Mouse (Mus musculus): ENCODE results near the gene Sostdc1. TPM values are rescaled to one million over a fixed set of nuclear protein-coding genes. Genes with fewer than 3 reads are reported as not detected.

Sostdc1 gene
- under 1 TPM; 0.39 to 0.43 TPM for total RNA-seq (2021)

GRCm38 (mm10) chr12:36313916-36314315 lies at the start of gene Sostdc1:
Gene Sostdc1, plus strand, starts transcription at chr12:36314139.
- intact Hi-C loops (cut with DNase I): no loop called here
- no peak for DNase-seq

DNA sequence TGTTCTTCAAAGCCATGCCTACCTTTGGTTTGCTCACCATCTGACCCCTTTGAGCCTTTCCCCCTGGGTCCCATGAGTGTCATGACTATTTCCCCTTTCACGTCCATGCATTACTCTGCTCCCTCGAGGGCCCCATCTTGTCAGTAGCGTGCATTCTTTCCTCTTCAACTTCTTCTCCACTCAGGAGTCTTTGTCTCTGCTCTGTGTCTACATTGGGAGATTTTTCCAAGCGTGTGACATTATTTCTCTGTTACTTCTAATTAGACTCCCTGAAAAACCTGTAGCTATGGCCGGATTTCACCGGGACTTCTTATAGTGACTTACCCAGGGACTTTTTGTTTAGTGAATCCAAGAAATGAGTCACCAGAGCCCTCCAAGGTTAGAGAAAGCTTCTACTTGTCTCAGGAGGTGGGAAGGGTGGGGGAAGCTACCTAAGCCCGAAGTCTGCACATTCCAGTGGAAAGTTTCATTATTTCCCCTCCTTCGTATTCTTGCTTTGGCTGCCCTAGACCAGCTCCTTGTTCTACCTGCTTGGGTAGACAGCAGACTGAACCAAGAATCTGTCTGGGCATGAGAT lies 46.2 kb upstream of the Sostdc1 start:
- intact Hi-C loops (cut with DNase I): no loop called here
- no peak for DNase-seq

GRCm38 (mm10) chr12:36274823-36275222 lies 39.1 kb upstream of the Sostdc1 start:
- DNase-seq: no peak
- intact Hi-C loops (cut with DNase I): no loop called here

DNA sequence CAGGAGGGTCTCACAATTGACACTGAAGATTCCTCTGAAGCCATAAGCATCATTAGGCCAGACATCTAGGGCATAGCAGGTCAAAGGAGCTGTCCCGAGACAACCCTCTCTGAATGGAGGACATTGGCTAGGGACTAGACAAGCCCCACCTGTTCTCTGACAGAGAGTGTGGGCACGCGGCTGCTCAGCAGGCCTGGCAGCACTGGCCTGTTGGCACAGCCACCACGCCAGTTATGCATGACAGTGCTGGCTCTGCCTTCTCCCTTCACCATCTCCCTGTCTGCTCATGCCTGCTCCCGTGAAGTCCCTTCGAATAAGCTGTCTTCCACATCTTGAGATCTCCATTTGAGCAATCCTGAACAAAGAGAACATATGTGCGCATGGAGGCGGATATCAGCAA lies 24.3 kb upstream of the Sostdc1 start:
- intact Hi-C loops (cut with DNase I): no loop called here
- DNase-seq: peak in 1 of 2 experiments; percentile 7

DNA sequence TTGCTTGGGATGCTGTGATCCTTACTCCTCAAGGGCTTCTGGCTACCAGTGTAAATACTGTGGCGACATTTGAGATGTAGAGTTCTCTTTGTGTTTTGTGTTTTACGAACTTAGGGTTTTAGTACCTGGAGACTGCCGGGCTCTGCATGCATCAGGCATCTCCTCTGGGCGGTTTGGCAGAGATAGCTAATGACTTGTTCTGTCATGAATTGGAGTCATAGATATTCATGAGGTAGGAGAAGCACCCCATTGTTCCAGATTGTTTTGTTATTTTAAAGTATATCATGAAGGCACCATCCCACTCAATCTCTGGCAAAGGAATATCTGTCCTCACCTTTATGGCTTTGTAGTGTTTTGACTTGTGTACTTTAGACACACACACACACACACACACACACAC lies 23.5 kb upstream of the Sostdc1 start:
- intact Hi-C loops (cut with DNase I): no loop called here
- DNase-seq: no peak

GRCm38 (mm10) chr12:36291346-36291745 lies 22.6 kb upstream of the Sostdc1 start:
- DNase-seq: no peak
- intact Hi-C loops (cut with DNase I): no loop called here

DNA sequence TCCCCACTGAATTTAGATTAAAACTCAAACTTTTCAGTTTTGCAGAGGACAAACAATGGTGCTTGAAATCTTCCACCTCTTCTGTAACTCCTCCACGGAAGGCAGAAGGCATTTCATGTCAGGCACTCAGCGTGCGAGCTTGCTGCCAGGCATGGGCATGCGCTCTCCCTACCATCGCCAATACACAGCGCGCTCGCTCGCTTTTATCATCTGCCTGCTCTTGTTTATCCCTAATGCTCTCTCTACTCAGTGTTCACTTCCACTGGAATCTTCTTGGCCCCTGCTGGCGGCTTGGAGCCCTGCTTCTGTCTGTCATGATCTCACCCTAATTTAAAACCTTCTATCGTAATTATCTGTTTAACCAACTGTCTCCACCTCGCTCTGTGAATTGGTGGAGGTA lies 11.6 kb upstream of the Sostdc1 start:
- intact Hi-C loops (cut with DNase I): no loop called here
- no peak for DNase-seq

- intact Hi-C loops (cut with DNase I): no loop called here
- no peak for DNase-seq
These were observed 10.9 kb upstream of the Sostdc1 start for GRCm38 (mm10) chr12:36302905-36303642.

GRCm38 (mm10) chr12:36308737-36309420 lies 5.1 kb upstream of the Sostdc1 start:
- no peak for DNase-seq
- intact Hi-C loops (cut with DNase I): no loop called here

GRCm38 (mm10) chr12:36313015-36313414 lies 924 bp upstream of the Sostdc1 start:
- intact Hi-C loops (cut with DNase I): no loop called here
- no peak for DNase-seq

DNA sequence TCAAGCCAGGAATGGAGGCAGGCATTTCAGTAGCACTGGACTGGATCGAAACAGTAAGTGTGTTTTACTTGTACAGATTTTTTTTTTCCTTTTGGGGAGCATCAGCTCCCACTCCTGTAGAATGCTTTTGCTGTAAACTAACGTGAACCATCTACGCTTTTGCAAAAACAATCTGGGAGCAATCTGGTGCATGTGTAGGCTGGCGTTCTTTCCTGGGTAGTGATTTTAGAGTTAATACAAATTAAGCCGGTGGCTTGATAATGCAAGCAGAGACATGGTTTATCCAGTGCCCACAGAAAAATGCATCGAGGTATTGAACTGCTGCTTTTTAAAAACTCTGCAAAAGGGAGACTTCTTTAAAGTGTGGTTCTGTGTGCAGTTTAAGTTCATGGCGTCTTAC lies 507 bp downstream of the Sostdc1 start:
- intact Hi-C loops (cut with DNase I): no loop called here
- DNase-seq: no peak

DNA sequence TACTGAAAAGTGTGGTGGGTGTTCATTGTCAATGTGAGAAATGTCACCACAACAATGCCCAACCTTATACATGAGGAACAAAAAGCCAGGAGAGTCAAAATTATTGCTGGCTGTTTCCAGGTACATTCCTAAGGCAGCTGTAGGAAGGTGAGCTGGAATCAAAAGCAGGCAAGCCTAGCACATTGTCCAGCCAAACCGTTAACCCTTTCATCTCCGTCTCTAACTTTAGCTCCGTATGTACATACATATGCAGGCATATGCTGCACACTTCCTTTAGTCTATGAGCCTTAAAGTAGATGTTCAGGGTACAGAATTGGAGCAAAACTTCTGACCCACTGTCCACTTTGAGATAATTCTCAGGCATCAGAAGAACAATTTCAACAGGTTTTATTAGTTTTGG lies 1.6 kb downstream of the Sostdc1 start:
- no peak for DNase-seq
- intact Hi-C loops (cut with DNase I): no loop called here

GRCm38 (mm10) chr12:36316056-36316455 lies 2.1 kb downstream of the Sostdc1 start:
- no peak for DNase-seq
- intact Hi-C loops (cut with DNase I): no loop called here

GRCm38 (mm10) chr12:36317036-36317819 lies 3.3 kb downstream of the Sostdc1 start:
- DNase-seq: peak; percentile 22 to 24
- intact Hi-C loops (cut with DNase I): no loop called here

- no peak for DNase-seq
- intact Hi-C loops (cut with DNase I): no loop called here
These were observed 3.8 kb downstream of the Sostdc1 start for GRCm38 (mm10) chr12:36317820-36318135.

- intact Hi-C loops (cut with DNase I): no loop called here
- DNase-seq: no peak
These were observed 12.2 kb downstream of the Sostdc1 start for GRCm38 (mm10) chr12:36326101-36326521.

DNA sequence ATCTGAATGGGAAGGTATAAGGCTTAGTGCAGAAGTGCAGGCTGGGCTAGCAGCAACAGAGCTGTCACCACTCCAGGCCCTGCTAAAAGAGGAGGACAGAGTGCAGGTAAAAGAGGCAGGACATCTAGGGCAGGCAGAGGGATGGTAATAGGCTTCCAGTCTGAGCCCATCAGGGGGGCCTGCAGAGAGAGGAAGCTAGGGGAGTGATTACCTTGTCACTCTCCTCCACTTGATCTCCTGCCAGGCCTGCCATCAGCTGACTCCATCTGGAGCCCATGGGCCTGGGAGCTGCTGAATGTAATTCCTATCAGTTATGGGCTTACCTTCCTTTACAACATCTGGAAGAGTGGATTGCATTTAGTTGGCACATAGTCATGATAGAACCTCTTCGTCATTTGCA lies 18.7 kb downstream of the Sostdc1 start:
- DNase-seq: no peak
- intact Hi-C loops (cut with DNase I): no loop called here

DNA sequence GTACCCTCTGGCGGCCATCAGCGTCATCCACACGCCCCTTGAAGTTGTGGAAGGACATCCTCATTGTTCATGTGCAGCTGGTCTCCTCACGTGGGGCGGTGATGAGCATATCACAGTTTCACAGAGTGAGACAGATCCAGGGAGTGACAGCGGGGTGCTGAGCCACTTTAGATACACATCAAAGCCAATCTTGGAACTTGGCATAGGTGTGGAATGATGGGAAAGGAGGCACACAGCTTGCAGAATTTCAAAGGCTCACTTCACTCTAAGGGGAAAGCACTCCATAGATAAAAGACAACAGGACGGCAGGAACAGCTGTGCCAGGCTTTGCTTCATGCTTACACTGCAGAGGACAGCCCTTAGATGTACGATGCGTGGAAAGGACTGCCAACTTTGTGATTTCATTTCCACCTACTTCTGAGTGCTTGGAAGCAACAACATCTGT lies 19.9 kb downstream of the Sostdc1 start:
- intact Hi-C loops (cut with DNase I): no loop called here
- DNase-seq: no peak

DNA sequence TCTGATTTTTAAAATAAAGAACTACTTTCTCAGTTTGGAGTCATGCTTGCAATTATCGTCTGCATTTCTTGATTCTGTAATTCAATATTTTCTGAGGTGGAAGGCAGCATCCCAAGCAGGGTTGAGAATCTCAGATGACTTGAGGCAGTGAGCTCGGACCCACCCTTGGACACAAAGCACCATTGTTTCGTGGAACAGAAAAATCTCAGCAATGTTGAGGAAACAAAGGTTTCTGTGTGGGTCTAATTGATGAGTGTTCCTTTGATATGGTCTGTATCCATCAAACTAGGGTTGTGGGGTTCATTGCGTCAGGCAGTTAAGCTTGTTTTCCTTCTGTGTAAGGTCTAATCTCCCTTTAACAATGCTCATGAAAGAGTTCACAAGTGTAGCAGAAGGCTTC lies 30.2 kb downstream of the Sostdc1 start:
- no peak for DNase-seq
- intact Hi-C loops (cut with DNase I): no loop called here

DNA sequence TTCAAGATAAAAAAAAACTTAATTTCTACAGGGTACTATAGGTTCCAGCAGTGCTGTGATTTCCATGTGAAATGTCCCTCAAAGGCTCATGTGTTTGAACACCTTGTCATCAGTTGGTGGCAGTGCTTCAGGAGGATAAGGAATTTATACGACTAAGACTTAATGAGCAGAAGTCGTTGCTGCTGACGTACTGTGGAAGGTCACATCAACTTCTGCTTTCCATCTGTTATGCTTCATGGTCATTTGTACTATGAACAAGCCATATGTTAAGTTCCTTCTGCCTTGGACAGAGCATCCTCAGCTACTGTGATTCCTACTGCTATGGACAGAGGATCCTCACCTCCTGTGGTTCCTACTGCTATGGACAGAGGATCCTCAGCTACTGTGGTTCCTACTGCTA lies 46.1 kb downstream of the Sostdc1 start:
- intact Hi-C loops (cut with DNase I): no loop called here
- DNase-seq: no peak

GRCm38 (mm10) chr12:36360693-36361092 lies 46.8 kb downstream of the Sostdc1 start:
- DNase-seq: no peak
- intact Hi-C loops (cut with DNase I): no loop called here

Data from heart, postnatal 36 days (tissue).